19 mouse cellular contexts compared by ENCODE assay signal in the genomic region with DNA sequence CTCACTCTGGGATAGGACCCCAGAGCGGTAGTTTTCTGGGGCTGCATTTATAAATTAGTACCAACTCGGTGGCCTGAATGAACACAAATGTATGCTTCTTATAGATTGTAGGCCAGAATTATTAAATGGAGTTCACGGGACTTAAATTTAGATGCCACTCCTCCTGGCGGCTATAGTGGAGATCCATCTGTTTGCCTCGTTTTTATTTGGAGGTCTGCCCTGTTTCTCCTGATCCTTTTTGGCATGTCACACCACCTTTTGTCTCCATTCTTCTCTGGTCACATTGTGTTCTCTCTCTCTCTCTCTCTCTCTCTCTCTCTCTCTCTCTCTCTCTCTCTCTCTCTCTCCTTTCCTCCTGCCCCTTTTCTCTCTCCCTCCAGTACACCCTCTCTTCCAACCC.
DNase-seq lines count a peak whose midpoint lies in the region; ATAC-seq and TF ChIP-seq lines count a peak whose summit lies in the region.
"Had no signal": no experiment of that assay in that cellular context is flagged by ENCODE, and none has a peak within 500 bp of the region (broad histone marks: within the 10 kb centered on the region; RNA-seq: fewer than 3 reads in every experiment).

No protein-coding gene starts in this region.

- ATAC-seq in erythroblast, adult 5-6 weeks (replicated peaks; ENCODE audit: low FRiP score, poor library complexity, severe bottlenecking) = no peak
- ATAC-seq in liver, embryonic 14.5 days (ENCODE audit: insufficient read depth) = no peak
- no peak for ATAC-seq in hindbrain, embryonic 12.5 days (ENCODE audit: low FRiP score)
- ATAC-seq: CD4-positive, CD25-positive, alpha-beta regulatory T cell, adult 4 months had no signal

- TF ChIP-seq POLR2A in brain, embryonic 14.5 days (IDR thresholded peaks at IDR 0.05; ENCODE audit: borderline replicate concordance, extremely low read depth, insufficient read depth, insufficient read length, poor library complexity, severe bottlenecking) = no peak

- TF ChIP-seq CTCF in brain, embryonic 14.5 days (IDR thresholded peaks at IDR 0.05; ENCODE audit: borderline replicate concordance, extremely low read depth, insufficient read depth, insufficient read length) = no peak
- TF ChIP-seq CTCF in liver, embryonic 14.5 days (IDR thresholded peaks at IDR 0.05; ENCODE audit: low read depth) = no peak

- no peaks in the 10 kb centered on the region for H3K9me3 ChIP-seq in erythroblast, embryonic 14.5 days (ENCODE audit: control insufficient read depth, low read length)
- H3K9me3 ChIP-seq in liver, embryonic 14.5 days (ENCODE audit: control insufficient read depth, low read length) = no peaks in the 10 kb centered on the region
- H3K9me3 ChIP-seq in hindbrain, embryonic 12.5 days (replicated peaks) = no peaks in the 10 kb centered on the region
- H3K9me3 ChIP-seq: embryonic facial prominence, embryonic 15.5 days; forebrain, embryonic 12.5 days; neural tube, embryonic 13.5 days had no signal

- peak overlapping the region; percentile 29 for H3K4me3 ChIP-seq in erythroblast, embryonic 14.5 days (replicated peaks)
- H3K4me3 ChIP-seq in liver, embryonic 14.5 days (ENCODE audit: insufficient read depth in 1 of 2, low read depth in 2 of 2, low read length in 2 of 2) = no peak overlapping the region
- no peak overlapping the region for H3K4me3 ChIP-seq in hindbrain, embryonic 12.5 days
- H3K4me3 ChIP-seq: embryonic facial prominence, embryonic 15.5 days; forebrain, embryonic 12.5 days; neural tube, embryonic 13.5 days had no signal

- peak; percentile 39 for DNase-seq in brain, embryonic 14.5 days (ENCODE audit: low read depth)
- DNase-seq in cerebellum, adult 9-10 months = peak; percentile 88
- no peak for DNase-seq in liver, embryonic 14.5 days (ENCODE audit: low read depth in 3 of 3, low spot score in 3 of 3)
- DNase-seq in urinary bladder, postnatal 25 days (ENCODE audit: low spot score) = no peak
- DNase-seq in urinary bladder, postnatal 14 days (ENCODE audit: low spot score) = no peak
- DNase-seq: adrenal gland, postnatal 36 days; gastrocnemius, postnatal 25 days; kidney, adult 2 months; kidney, postnatal 14 days; lung, postnatal 10 days; midbrain, embryonic 14.5 days; thymus, postnatal 25 days had no signal

- H3K36me3 ChIP-seq in erythroblast, embryonic 14.5 days (ENCODE audit: control insufficient read depth) = peaks cover 12% of the 10 kb centered on the region
- no peaks in the 10 kb centered on the region for H3K36me3 ChIP-seq in liver, embryonic 14.5 days (replicated peaks; ENCODE audit: control insufficient read depth, insufficient read depth, low read depth)
- no peaks in the 10 kb centered on the region for H3K36me3 ChIP-seq in hindbrain, embryonic 12.5 days
- H3K36me3 ChIP-seq: embryonic facial prominence, embryonic 15.5 days; forebrain, embryonic 12.5 days; neural tube, embryonic 13.5 days had no signal

- peaks cover 2% of the 10 kb centered on the region for H3K27me3 ChIP-seq in erythroblast, embryonic 14.5 days (ENCODE audit: control insufficient read depth)
- H3K27me3 ChIP-seq in liver, embryonic 14.5 days (ENCODE audit: control insufficient read depth, insufficient read depth, low read length) = no peaks in the 10 kb centered on the region
- H3K27me3 ChIP-seq in hindbrain, embryonic 12.5 days = no peaks in the 10 kb centered on the region
- H3K27me3 ChIP-seq: embryonic facial prominence, embryonic 15.5 days; forebrain, embryonic 12.5 days; neural tube, embryonic 13.5 days had no signal

- H3K4me2 ChIP-seq in liver, embryonic 14.5 days (ENCODE audit: low read depth) = peak overlapping the region; percentile 63
- H3K4me2 ChIP-seq in hindbrain, embryonic 12.5 days (replicated peaks) = no peak overlapping the region
- H3K4me2 ChIP-seq: embryonic facial prominence, embryonic 15.5 days; forebrain, embryonic 12.5 days; neural tube, embryonic 13.5 days had no signal

- peaks cover 93% of the 10 kb centered on the region for H3K4me1 ChIP-seq in erythroblast, embryonic 14.5 days (ENCODE audit: control insufficient read depth)
- H3K4me1 ChIP-seq in liver, embryonic 14.5 days (replicated peaks; ENCODE audit: control insufficient read depth in 2 of 2, insufficient read depth in 2 of 2, low read length in 1 of 2) = peaks cover 76 to 77% of the 10 kb centered on the region in 2 experiments
- H3K4me1 ChIP-seq in hindbrain, embryonic 12.5 days = peaks cover 9% of the 10 kb centered on the region
- H3K4me1 ChIP-seq: neural tube, embryonic 13.5 days had no signal

- 73% methylated on average over 5 of the region's 5 CpGs for WGBS in liver, embryonic 14.5 days (ENCODE audit: insufficient replicate concordance)
- WGBS in hindbrain, embryonic 12.5 days = 86% methylated on average over 5 of the region's 5 CpGs

- no peak for TF ChIP-seq EP300 in liver, embryonic 14.5 days (IDR thresholded peaks at IDR 0.05; ENCODE audit: low read depth)

- peak overlapping the region; percentile 97 for H3K27ac ChIP-seq in liver, embryonic 14.5 days
- no peak overlapping the region for H3K27ac ChIP-seq in hindbrain, embryonic 12.5 days
- H3K27ac ChIP-seq: embryonic facial prominence, embryonic 15.5 days; forebrain, embryonic 12.5 days; neural tube, embryonic 13.5 days had no signal

- peak overlapping the region; percentile 51 for H3K9ac ChIP-seq in liver, embryonic 14.5 days (replicated peaks)
- H3K9ac ChIP-seq in hindbrain, embryonic 12.5 days = no peak overlapping the region
- H3K9ac ChIP-seq: embryonic facial prominence, embryonic 15.5 days; forebrain, embryonic 12.5 days; neural tube, embryonic 13.5 days had no signal

Comparison
In these comparisons a context has a peak if more than half of its experiments do, and no peak if none do; other contexts are left out.
1. DNase-seq: peak in brain, embryonic 14.5 days (single experiment) and cerebellum, adult 9-10 months (single experiment); none in liver, embryonic 14.5 days (0 of 3), urinary bladder, postnatal 25 days (single experiment) and urinary bladder, postnatal 14 days (single experiment).